Mouse (Mus musculus) neural tube, embryonic 12.5 days (tissue): ENCODE results near the gene Prnd. TPM values are rescaled to one million over a fixed set of nuclear protein-coding genes. Genes with fewer than 3 reads are reported as not detected.

ENCODE experiments used
- ATAC-seq: fragments of 200-750 bp; cut with Nextera tagmentation; 2 replicates; pipeline ENCODE4 v1.8.0; 2017; ENCODE audit warnings: low read depth, mild to moderate bottlenecking, moderate TSS enrichment, moderate library complexity; ENCODE audit not compliant: low FRiP score
- H3K27ac ChIP-seq: fragments of 300-500 bp; sonication (generic); 2 replicates; pipeline ENCODE4 v1.5.1; 2016
- H3K27me3 ChIP-seq: fragments of 300-500 bp; sonication (generic); replicated peaks from 2 replicates; pipeline ENCODE4 v1.6.1; 2016; ENCODE audit warnings: mild to moderate bottlenecking
- H3K36me3 ChIP-seq: fragments of 300-500 bp; sonication (generic); 2 replicates; pipeline ENCODE4 v1.6.1; 2016; ENCODE audit warnings: mild to moderate bottlenecking
- H3K4me1 ChIP-seq: fragments of 300-500 bp; sonication (generic); 2 replicates; pipeline ENCODE4 v1.6.1; 2016
- H3K4me2 ChIP-seq: fragments of 300-500 bp; sonication (generic); replicated peaks from 2 replicates; pipeline ENCODE4 v1.6.1; 2016; ENCODE audit warnings: mild to moderate bottlenecking
- H3K4me3 ChIP-seq: fragments of 300-500 bp; sonication (generic); 2 replicates; pipeline ENCODE4 v1.5.1; 2016
- H3K9ac ChIP-seq: fragments of 300-500 bp; sonication (generic); 2 replicates; pipeline ENCODE4 v1.6.1; 2016; ENCODE audit warnings: mild to moderate bottlenecking
- H3K9me3 ChIP-seq: fragments of 300-500 bp; sonication (generic); 2 replicates; pipeline ENCODE4 v1.6.1; 2016; ENCODE audit warnings: mild to moderate bottlenecking
- WGBS: fragments of 180-500 bp; shearing (Covaris S2); methylation state at CpG from one replicate; pipeline ENCODE4 v1.1.7; 2016; 5-methylcytosine and 5-hydroxymethylcytosine counted together
- polyA plus RNA-seq: library from polyadenylated mRNA; unstranded; fragments of >200 nt; fragmentation: Nextera tagmentation; extraction: Ambion mirVana; gene quantifications from 2 replicates; pipeline ENCODE4 v1.2.1, GENCODE M21; 2016

Gene Prnd
- polyA plus RNA-seq, 1 experiment from 2014 or later, result 11.0 TPM

GRCm38 (mm10) chr2:131956336-131957256 lies 5.9 kb downstream of the Prnd start:
- H3K27me3 ChIP-seq, result peaks cover 27% of the 10 kb centered on the region
- no peaks in the 10 kb centered on the region for H3K36me3 ChIP-seq
- no peak for ATAC-seq
- H3K4me1 ChIP-seq, result peaks cover 14% of the 10 kb centered on the region
- H3K4me3 ChIP-seq, result no peak overlapping the region
- 81% methylated on average over 7 of the region's 7 CpGs for WGBS
- H3K9ac ChIP-seq, result no peak overlapping the region
- H3K27ac ChIP-seq, result no peak overlapping the region
- H3K9me3 ChIP-seq, result no peaks in the 10 kb centered on the region
- H3K4me2 ChIP-seq, result no peak overlapping the region

- WGBS, result 62% methylated on average over 9 of the region's 9 CpGs
- no peak for ATAC-seq
These were observed 7.1 kb downstream of the Prnd start for GRCm38 (mm10) chr2:131957731-131958222.

GRCm38 (mm10) chr2:131961671-131962070 lies 11.0 kb downstream of the Prnd start:
- no peak overlapping the region for H3K4me3 ChIP-seq
- no peaks in the 10 kb centered on the region for H3K4me1 ChIP-seq
- no peaks in the 10 kb centered on the region for H3K36me3 ChIP-seq
- H3K4me2 ChIP-seq, result no peak overlapping the region
- H3K27me3 ChIP-seq, result no peaks in the 10 kb centered on the region
- WGBS, result 76% methylated on average over 2 of the region's 2 CpGs
- no peaks in the 10 kb centered on the region for H3K9me3 ChIP-seq
- no peak overlapping the region for H3K9ac ChIP-seq
- no peak overlapping the region for H3K27ac ChIP-seq
- ATAC-seq, result no peak

More at GRCm38 (mm10) chr2:131957731-131958222, 7.1 kb downstream of the Prnd start:
- no peak overlapping the region for H3K4me3 ChIP-seq
- no peak overlapping the region for H3K4me2 ChIP-seq
- H3K9me3 ChIP-seq, result no peaks in the 10 kb centered on the region
- H3K27me3 ChIP-seq, result peaks cover 21% of the 10 kb centered on the region
- no peaks in the 10 kb centered on the region for H3K36me3 ChIP-seq
- no peak overlapping the region for H3K27ac ChIP-seq
- H3K9ac ChIP-seq, result no peak overlapping the region
- peaks cover 12% of the 10 kb centered on the region for H3K4me1 ChIP-seq

DNA sequence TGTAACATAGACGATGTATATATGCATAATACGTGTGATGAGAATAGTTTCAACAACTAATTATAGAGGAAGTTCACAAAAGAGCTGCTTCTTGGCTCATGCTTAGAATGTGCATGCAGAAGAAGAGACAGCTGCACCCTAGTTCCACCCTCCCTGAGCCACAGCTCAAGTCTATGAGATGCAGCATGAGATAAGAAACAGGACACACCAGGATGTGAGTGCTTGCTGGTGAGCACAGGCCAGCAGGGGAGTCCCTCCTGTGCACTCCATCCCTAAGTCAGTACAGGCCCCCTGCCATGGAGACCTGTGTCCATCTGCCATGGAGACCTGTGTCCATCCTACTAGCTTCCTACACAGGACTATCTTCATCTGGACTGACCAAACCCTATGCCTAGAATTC lies 19.9 kb downstream of the Prnd start:
- H3K9me3 ChIP-seq, result no peaks in the 10 kb centered on the region
- ATAC-seq, result no peak
- H3K4me3 ChIP-seq, result no peak overlapping the region
- no peaks in the 10 kb centered on the region for H3K4me1 ChIP-seq
- no peak overlapping the region for H3K27ac ChIP-seq
- WGBS, result 94% methylated on average over 2 of the region's 2 CpGs
- H3K36me3 ChIP-seq, result no peaks in the 10 kb centered on the region
- H3K9ac ChIP-seq, result no peak overlapping the region
- no peak overlapping the region for H3K4me2 ChIP-seq
- no peaks in the 10 kb centered on the region for H3K27me3 ChIP-seq

DNA sequence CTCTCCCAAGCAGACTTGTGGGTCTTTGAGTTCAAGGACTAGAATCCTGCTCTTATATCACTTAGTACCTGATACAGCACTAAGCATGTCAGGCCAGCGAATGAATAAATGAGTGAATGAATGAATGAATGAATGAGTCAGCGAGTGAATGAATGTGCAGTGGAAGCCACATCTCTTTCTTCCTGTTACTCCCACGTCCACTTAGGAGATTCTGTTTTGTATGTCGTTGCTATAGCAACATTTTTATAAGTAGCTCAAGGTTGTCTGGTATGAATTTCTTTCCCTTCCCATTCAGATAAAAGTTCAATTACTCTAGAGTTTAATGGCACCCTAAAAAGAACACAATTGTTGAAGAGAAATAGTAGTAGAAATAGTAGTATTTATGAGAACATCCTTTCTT lies 20.4 kb downstream of the Prnd start:
- Histone ChIP-seq H3K9ac (no peak overlapping the region), H3K4me3 (no peak overlapping the region), H3K27me3 (no peaks in the 10 kb centered on the region), H3K9me3 (no peaks in the 10 kb centered on the region), H3K4me1 (no peaks in the 10 kb centered on the region), H3K4me2 (no peak overlapping the region), H3K27ac (no peak overlapping the region), H3K36me3 (no peaks in the 10 kb centered on the region)
- WGBS, result 85% methylated on average over 4 of the region's 4 CpGs
- ATAC-seq, result no peak

DNA sequence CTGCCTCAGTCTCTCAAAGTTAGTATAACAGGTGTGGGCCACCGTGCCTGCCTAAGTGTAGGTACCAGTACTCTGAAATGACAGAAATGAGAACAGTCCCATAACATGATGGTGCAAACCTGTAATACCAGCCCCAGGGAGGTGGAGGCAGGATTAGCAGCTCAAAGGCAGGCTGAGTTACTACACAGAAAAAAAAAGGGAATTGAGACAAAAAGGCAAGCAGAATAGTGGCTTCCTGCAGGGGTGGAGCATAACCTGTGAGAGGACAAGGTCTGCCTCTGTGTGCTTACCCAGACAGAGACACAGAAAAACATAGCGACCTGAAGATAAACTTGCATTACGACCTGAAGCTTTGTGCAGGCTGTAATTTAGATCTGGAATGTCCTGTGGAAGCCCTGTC lies 26.0 kb downstream of the Prnd start:
- Histone ChIP-seq H3K36me3 (no peaks in the 10 kb centered on the region), H3K4me1 (no peaks in the 10 kb centered on the region), H3K9ac (no peak overlapping the region), H3K4me2 (no peak overlapping the region), H3K4me3 (no peak overlapping the region), H3K27me3 (no peaks in the 10 kb centered on the region), H3K27ac (no peak overlapping the region), H3K9me3 (peaks cover 5% of the 10 kb centered on the region; the same call in 1 of the 2 replicates)
- WGBS, result 83% methylated on average over 3 of the region's 3 CpGs
- ATAC-seq, result no peak

- no peak overlapping the region for H3K9ac ChIP-seq
- H3K4me1 ChIP-seq, result no peaks in the 10 kb centered on the region
- H3K4me3 ChIP-seq, result no peak overlapping the region
- no peaks in the 10 kb centered on the region for H3K27me3 ChIP-seq
- no peak for ATAC-seq
- no peaks in the 10 kb centered on the region for H3K36me3 ChIP-seq
- no peak overlapping the region for H3K4me2 ChIP-seq
- H3K9me3 ChIP-seq, result peaks cover 5% of the 10 kb centered on the region; the same call in 1 of the 2 replicates
- H3K27ac ChIP-seq, result no peak overlapping the region
- 54% methylated on average over 9 of the region's 9 CpGs for WGBS
These were observed 30.2 kb downstream of the Prnd start for GRCm38 (mm10) chr2:131980866-131981265.

- Histone ChIP-seq H3K4me3 (no peak overlapping the region), H3K9me3 (peaks cover 3% of the 10 kb centered on the region; the same call in 1 of the 2 replicates), H3K9ac (no peak overlapping the region), H3K4me2 (no peak overlapping the region), H3K27me3 (no peaks in the 10 kb centered on the region), H3K4me1 (no peaks in the 10 kb centered on the region), H3K36me3 (no peaks in the 10 kb centered on the region), H3K27ac (no peak overlapping the region)
- ATAC-seq, result peak; percentile 66; the same call in 1 of the 2 replicates
- 23% methylated on average over 6 of the region's 6 CpGs for WGBS
These were observed 32.0 kb downstream of the Prnd start for GRCm38 (mm10) chr2:131982546-131983196.

- 56% methylated on average over 3 of the region's 3 CpGs for WGBS
- Histone ChIP-seq H3K9ac (no peak overlapping the region), H3K36me3 (no peaks in the 10 kb centered on the region), H3K9me3 (no peaks in the 10 kb centered on the region), H3K27ac (no peak overlapping the region), H3K4me2 (no peak overlapping the region), H3K4me3 (no peak overlapping the region), H3K4me1 (no peaks in the 10 kb centered on the region), H3K27me3 (no peaks in the 10 kb centered on the region)
- no peak for ATAC-seq
These were observed 37.3 kb downstream of the Prnd start for GRCm38 (mm10) chr2:131987950-131988349.

DNA sequence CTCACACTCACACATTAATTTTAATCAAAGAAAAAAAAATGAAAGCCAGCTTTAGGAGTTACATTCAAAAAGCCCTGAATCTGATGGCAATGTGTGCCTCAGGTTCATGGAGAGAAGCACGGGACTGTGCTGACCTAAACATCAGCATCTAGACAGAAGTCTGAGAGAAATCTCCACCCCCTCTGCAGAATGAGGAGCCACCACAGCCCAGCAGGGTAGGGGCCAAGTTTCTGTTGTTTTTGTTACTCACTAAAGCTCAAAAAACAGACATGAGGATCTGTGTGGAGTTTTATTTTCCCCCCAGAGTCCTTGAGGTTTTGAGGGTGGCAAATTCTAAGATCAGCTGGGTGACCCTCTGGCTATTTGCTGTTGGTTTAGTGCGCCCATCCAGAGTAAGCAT lies 37.9 kb downstream of the Prnd start:
- no peak for ATAC-seq
- Histone ChIP-seq H3K27me3 (no peaks in the 10 kb centered on the region), H3K4me3 (no peak overlapping the region), H3K9ac (no peak overlapping the region), H3K4me2 (no peak overlapping the region), H3K36me3 (no peaks in the 10 kb centered on the region), H3K4me1 (no peaks in the 10 kb centered on the region), H3K9me3 (no peaks in the 10 kb centered on the region), H3K27ac (no peak overlapping the region)
- WGBS, result 75% methylated on average over 2 of the region's 2 CpGs

- Histone ChIP-seq H3K9me3 (no peaks in the 10 kb centered on the region), H3K4me2 (no peak overlapping the region), H3K9ac (no peak overlapping the region), H3K4me3 (no peak overlapping the region), H3K27me3 (no peaks in the 10 kb centered on the region), H3K36me3 (peaks cover 29% of the 10 kb centered on the region; the same call in 1 of the 2 replicates), H3K27ac (no peak overlapping the region), H3K4me1 (no peaks in the 10 kb centered on the region)
- WGBS, result 86% methylated on average over 2 of the region's 2 CpGs
- ATAC-seq, result no peak
These were observed 41.8 kb downstream of the Prnd start for GRCm38 (mm10) chr2:131992487-131992886.

- Histone ChIP-seq H3K4me3 (no peak overlapping the region), H3K36me3 (peaks cover 35% of the 10 kb centered on the region), H3K9ac (no peak overlapping the region), H3K4me1 (no peaks in the 10 kb centered on the region), H3K27me3 (no peaks in the 10 kb centered on the region), H3K9me3 (no peaks in the 10 kb centered on the region), H3K4me2 (no peak overlapping the region), H3K27ac (no peak overlapping the region)
- ATAC-seq, result no peak
- 86% methylated on average over 4 of the region's 4 CpGs for WGBS
These were observed 42.5 kb downstream of the Prnd start for GRCm38 (mm10) chr2:131993151-131993550.
